Mouse (Mus musculus) adipocyte (in vitro differentiated cells): Measurements from ENCODE around the gene Dnali1.

Experiments
- DNase-seq: peaks from one replicate; pipeline ENCODE4 v3.0.0-alpha.2; 2016; ENCODE audit warnings: low spot score

Dnali1 gene

DNA sequence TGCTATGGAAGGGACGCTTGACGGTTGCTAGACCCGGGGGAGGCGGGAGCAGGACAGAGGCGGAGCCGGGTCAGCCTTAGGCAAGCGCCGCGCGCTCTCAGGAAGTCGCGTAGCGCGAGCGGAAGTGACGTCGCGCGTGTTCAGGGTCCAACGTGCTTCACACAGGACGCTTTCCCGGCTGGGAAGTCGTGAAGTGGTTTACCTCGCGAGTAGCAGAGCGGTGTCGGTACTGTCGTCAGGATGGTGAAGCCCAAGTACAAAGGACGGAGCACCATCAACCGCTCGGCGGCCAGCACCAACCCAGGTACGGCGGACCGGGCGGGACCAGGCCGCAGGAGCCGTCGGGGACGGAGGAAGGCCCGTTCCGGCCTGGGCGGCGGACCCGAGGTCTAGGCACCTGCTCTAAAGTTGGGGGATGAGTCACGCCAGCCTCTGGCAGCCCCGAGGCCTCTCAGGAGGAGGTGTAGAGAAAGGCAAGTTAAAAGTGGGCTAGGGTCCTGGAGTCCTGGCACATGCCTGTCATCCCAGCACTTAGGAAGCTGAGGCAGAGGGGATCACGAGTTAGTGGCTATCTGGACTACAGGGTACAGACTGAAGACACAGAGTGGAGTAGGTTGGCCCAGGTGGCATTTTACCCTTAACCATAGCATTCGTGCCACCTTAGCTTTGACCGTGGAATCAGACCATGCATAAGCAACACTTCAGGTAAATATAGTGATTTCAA lies 35.5 kb downstream of the Dnali1 start:
- DNase-seq = peak; percentile 91

DNA sequence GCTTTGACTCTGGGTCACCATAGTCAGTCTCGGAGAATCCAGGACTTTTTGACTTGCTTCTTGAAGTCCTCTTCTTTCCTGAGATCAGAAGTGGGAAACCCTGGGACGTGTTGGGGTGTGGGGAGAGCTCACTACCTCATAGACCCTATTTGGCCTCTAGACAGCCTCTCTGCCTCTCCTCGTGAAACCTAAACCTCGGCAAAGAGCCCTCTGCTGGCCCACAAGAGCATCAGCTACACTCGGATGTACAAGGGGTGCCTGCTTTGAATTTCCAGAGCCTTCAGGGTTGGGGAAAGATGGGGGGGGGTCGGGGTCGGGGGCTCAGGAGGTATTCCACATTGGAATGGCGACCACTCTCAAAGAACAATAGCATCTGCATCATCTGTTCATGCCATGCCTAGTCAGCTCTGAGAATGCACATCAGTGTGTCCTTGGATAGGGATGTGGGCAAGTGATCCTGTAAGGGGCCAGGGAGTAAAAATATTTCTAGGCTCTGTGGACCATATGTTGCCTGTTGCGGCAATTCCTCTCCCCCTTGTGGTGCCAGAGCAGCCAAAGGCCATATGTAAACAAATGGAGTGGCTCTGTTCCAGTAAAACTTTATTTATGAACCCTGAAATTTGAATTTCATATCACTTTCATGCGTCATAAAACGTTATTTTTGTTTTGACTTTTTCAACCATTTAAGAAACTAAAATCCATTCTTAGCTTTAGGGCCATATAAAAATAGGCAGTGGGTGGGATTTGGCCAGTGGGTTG lies 44.5 kb downstream of the Dnali1 start:
- no peak for DNase-seq

DNA sequence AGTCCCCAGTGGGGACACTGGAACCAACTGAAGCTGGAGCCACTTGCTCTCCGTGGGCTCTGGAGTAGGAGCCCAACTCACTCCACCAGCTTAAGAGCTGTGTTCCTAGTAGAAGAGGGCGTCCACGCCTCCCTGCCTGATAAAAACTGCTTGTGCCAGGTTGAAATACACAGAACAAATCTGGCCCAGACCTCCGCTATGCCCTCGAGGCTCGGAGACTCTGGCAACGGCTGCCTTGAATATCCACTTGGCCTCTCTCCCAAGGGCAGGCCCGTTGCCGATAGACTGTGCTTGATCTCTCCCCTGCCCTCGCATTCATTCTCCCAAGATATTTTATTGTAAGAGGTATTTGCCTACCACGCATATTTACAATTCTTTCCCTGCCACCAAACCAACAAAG lies 48.1 kb downstream of the Dnali1 start:
- peak; percentile 14 for DNase-seq

DNA sequence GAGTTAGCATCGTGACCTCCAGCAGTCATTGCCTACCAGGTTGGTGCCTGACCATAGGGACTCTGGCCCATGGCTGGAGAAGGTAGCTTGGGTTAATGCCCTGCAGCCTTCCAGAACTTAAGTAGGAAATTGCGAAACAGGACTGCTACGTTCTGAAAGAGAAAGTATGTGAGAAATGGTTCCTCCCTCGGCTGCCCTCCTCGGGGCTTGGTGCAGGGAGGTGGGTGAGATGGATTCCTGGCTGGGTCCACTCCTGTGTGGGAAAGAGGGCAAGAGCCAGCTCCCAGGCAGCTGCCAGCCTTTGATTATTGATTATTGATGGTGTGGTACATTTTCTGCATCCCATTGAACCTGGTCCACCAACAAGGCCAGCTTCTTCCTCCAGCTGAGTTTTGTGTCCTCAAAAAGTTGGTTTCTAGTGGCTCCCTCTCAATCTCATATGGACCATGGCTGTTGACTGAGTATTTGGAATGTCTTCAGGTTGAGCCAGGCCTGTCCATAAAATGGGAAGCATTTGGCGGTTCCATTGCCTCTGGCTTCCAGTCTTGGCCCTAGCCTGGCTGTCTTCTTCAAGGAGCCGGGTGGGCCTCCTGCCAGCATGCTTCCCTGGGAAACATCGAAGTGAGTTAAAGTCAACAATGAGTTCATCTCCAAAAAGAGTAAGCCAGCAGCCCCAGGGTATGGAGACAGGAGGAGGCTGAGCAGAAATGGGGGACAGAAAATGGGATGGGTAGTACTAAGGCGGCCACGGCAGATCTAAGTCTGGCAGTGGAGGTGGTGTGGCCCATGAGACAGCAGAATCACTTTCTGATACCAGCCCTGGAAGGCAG lies 49.5 kb downstream of the Dnali1 start, which contains the start of gene Gnl2:
Gene Gnl2 (plus strand): TSS at position 780 of the 830 bp plus-strand sequence.
- DNase-seq = peak; percentile 22

GRCm38 (mm10) chr4:125008712-125009111 lies 56.8 kb downstream of the Dnali1 start:
- no peak for DNase-seq

DNA sequence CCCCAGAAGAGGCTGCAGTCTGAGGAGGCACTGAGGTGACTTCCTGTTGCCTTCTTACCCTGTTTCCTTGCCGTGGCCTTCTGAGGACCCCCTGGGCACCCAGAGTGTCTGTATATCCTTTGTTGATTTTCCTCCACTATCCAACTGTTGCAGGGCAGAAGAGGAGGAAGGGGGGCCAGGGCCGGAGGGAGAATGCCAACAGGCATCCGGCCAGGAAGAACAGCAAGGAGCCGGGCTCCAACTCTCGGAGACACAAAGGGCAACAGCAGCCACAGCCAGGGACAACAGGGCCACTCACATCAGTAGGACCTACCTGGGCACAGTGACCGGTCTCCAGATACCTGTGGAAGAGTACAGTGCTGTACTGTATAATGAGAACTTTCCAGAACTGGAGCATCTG lies 57.3 kb downstream of the Dnali1 start:
- no peak for DNase-seq

DNA sequence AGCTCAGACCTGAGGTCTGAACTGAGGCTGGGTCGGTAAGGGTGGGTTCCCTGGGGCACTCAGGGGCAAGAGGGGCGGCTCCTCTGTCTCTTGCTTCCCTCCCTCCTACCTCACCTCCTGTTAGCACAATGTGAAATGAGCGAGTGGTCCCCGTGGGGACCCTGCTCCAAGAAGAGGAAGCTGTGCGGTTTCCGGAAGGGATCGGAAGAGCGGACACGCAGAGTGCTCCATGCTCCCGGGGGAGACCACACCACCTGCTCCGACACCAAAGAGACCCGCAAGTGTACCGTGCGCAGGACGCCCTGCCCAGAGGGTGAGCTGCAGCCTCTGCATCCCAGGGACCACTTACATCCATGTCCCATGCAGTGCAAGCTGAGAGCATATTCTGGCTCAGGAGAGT lies 58.0 kb downstream of the Dnali1 start:
- no peak for DNase-seq
